Mouse (Mus musculus): Measurements from ENCODE around the gene Crk. TPM values are rescaled to one million over a fixed set of nuclear protein-coding genes. Genes with fewer than 3 reads are reported as not detected.
A peak's percentile ranks its signal among the peaks of the same experiment; 100 is the strongest.

Gene Crk
- total and polyA plus RNA-seq, 2 experiments from 2014 or later = 57.0 to 88.4 TPM

GRCm38 (mm10) chr11:75732434-75733226 lies 53.6 kb downstream of the Crk start, which contains the start of gene Ywhae:
Gene Ywhae, plus strand, starts transcription at chr11:75732869.
- peak within 1 kb of the TSS; percentile 87 for H3K9ac ChIP-seq (replicated peaks; ENCODE audit: low read depth, low read length)
- H3K4me3 ChIP-seq (ENCODE audit: low read depth, low read length) = peak within 1 kb of the TSS; percentile 80
- peak within 1 kb of the TSS; percentile 96 for H3K27ac ChIP-seq (ENCODE audit: low read depth)
- no peaks in the 10 kb centered on the region for H3K9me3 ChIP-seq (replicated peaks; ENCODE audit: control insufficient read depth, low read length)
- ATAC-seq (ENCODE audit: insufficient read depth, low read depth) = peak; percentile 95
- peak within 1 kb of the TSS; percentile 79 for H3K4me2 ChIP-seq (ENCODE audit: low read depth, low read length)
- peak; percentile 88 for DNase-seq (ENCODE audit: low spot score)
- TF ChIP-seq EP300 (IDR thresholded peaks at IDR 0.05; ENCODE audit: low read depth) = peak; percentile 93
- peak; percentile 9; the same call in 1 of the 2 replicates for TF ChIP-seq CTCF (IDR thresholded peaks at IDR 0.05; ENCODE audit: low read depth)
- H3K4me1 ChIP-seq (ENCODE audit: control insufficient read depth, insufficient read depth) = peaks cover 40% of the 10 kb centered on the region
- no peaks in the 10 kb centered on the region for H3K27me3 ChIP-seq (ENCODE audit: control insufficient read depth, insufficient read depth, low read length)
- under 1% methylated on average over 71 of the region's 76 CpGs for WGBS
- no peaks in the 10 kb centered on the region for H3K36me3 ChIP-seq (replicated peaks; ENCODE audit: control insufficient read depth, insufficient read depth, low read length)

GRCm38 (mm10) chr11:75733227-75733940 lies 54.3 kb downstream of the Crk start:
- H3K36me3 ChIP-seq (replicated peaks; ENCODE audit: control insufficient read depth, insufficient read depth, low read length) = 0 out of 2 replicates have a peak, but pooled peaks cover 4% of the 10 kb centered on the region
- ATAC-seq (ENCODE audit: insufficient read depth, low read depth) (peak; percentile 71), DNase-seq (ENCODE audit: low spot score) (peak; percentile 58)
- WGBS = under 1% methylated on average over 50 of the region's 52 CpGs
- H3K27me3 ChIP-seq (ENCODE audit: control insufficient read depth, insufficient read depth, low read length) = no peaks in the 10 kb centered on the region
- H3K9me3 ChIP-seq (replicated peaks; ENCODE audit: control insufficient read depth, low read length) = no peaks in the 10 kb centered on the region
- peak; percentile 30; the same call in 1 of the 2 replicates for TF ChIP-seq EP300 (IDR thresholded peaks at IDR 0.05; ENCODE audit: low read depth)
- no peak for TF ChIP-seq CTCF (IDR thresholded peaks at IDR 0.05; ENCODE audit: low read depth)
- peak overlapping the region; percentile 80 for H3K4me3 ChIP-seq (ENCODE audit: low read depth, low read length)
- H3K4me2 ChIP-seq (ENCODE audit: low read depth, low read length) = peak overlapping the region; percentile 79
- H3K9ac ChIP-seq (replicated peaks; ENCODE audit: low read depth, low read length) = peak overlapping the region; percentile 87
- peaks cover 42% of the 10 kb centered on the region for H3K4me1 ChIP-seq (ENCODE audit: control insufficient read depth, insufficient read depth)
- peak overlapping the region; percentile 96 for H3K27ac ChIP-seq (ENCODE audit: low read depth)

- 63% methylated on average over 5 of the region's 5 CpGs for WGBS
- DNase-seq (ENCODE audit: low spot score) = no peak
- no peak overlapping the region for H3K27ac ChIP-seq (ENCODE audit: low read depth)
- H3K4me3 ChIP-seq (ENCODE audit: low read depth, low read length) = peak overlapping the region; percentile 80; the same call in 1 of the 2 replicates
- TF ChIP-seq EP300 (IDR thresholded peaks at IDR 0.05; ENCODE audit: low read depth) (no peak), CTCF (IDR thresholded peaks at IDR 0.05; ENCODE audit: low read depth) (no peak)
- H3K9ac ChIP-seq (replicated peaks; ENCODE audit: low read depth, low read length) = no peak overlapping the region
- no peaks in the 10 kb centered on the region for H3K9me3 ChIP-seq (replicated peaks; ENCODE audit: control insufficient read depth, low read length)
- H3K36me3 ChIP-seq (replicated peaks; ENCODE audit: control insufficient read depth, insufficient read depth, low read length) = 0 out of 2 replicates have a peak, but pooled peaks cover 5% of the 10 kb centered on the region
- peaks cover 56% of the 10 kb centered on the region for H3K4me1 ChIP-seq (ENCODE audit: control insufficient read depth, insufficient read depth)
- no peak for ATAC-seq (ENCODE audit: insufficient read depth, low read depth)
- H3K27me3 ChIP-seq (ENCODE audit: control insufficient read depth, insufficient read depth, low read length) = no peaks in the 10 kb centered on the region
- H3K4me2 ChIP-seq (ENCODE audit: low read depth, low read length) = peak overlapping the region; percentile 79
Measured at GRCm38 (mm10) chr11:75735462-75736252, 56.6 kb downstream of the Crk start.

- Histone ChIP-seq H3K9me3 (replicated peaks; ENCODE audit: control insufficient read depth, low read length) (no peaks in the 10 kb centered on the region), H3K27ac (ENCODE audit: low read depth) (peak overlapping the region; percentile 32; the same call in 1 of the 2 replicates), H3K9ac (replicated peaks; ENCODE audit: low read depth, low read length) (no peak overlapping the region; the same call in 1 of the 2 replicates), H3K4me2 (ENCODE audit: low read depth, low read length) (no peak overlapping the region), H3K4me3 (ENCODE audit: low read depth, low read length) (no peak overlapping the region), H3K27me3 (ENCODE audit: control insufficient read depth, insufficient read depth, low read length) (no peaks in the 10 kb centered on the region), H3K36me3 (replicated peaks; ENCODE audit: control insufficient read depth, insufficient read depth, low read length) (0 out of 2 replicates have a peak, but pooled peaks cover 5% of the 10 kb centered on the region), H3K4me1 (ENCODE audit: control insufficient read depth, insufficient read depth) (peaks cover 69% of the 10 kb centered on the region)
- DNase-seq (ENCODE audit: low spot score) (no peak), ATAC-seq (ENCODE audit: insufficient read depth, low read depth) (no peak)
- TF ChIP-seq EP300 (IDR thresholded peaks at IDR 0.05; ENCODE audit: low read depth) = no peak
- TF ChIP-seq CTCF (IDR thresholded peaks at IDR 0.05; ENCODE audit: low read depth) = no peak
- WGBS = 25% methylated on average over 3 of the region's 3 CpGs
Measured at GRCm38 (mm10) chr11:75736978-75737377, 57.9 kb downstream of the Crk start.

Data from heart, postnatal 0 days (tissue).